ENCODE assay signal across 28 mouse cellular contexts in genomic region chr7:73308981-73309380, GRCm38 (mm10).
DNase-seq lines count a peak whose midpoint lies in the region; ATAC-seq lines count a peak whose summit lies in the region.
"Had no signal": no experiment of that assay in that cellular context is flagged by ENCODE, and none has a peak within 500 bp of the region (broad histone marks: within the 10 kb centered on the region; RNA-seq: fewer than 3 reads in every experiment).

No protein-coding gene starts in this region.

- H3K4me2 ChIP-seq in midbrain, embryonic 14.5 days (ENCODE audit: low read length): no peak overlapping the region
- H3K4me2 ChIP-seq in neural tube, embryonic 11.5 days (ENCODE audit: low read depth): no peak overlapping the region
- H3K4me2 ChIP-seq: embryonic facial prominence, embryonic 12.5 days; embryonic facial prominence, embryonic 15.5 days; forebrain, embryonic 12.5 days; forebrain, embryonic 15.5 days; heart, embryonic 13.5 days; hindbrain, embryonic 14.5 days had no signal

- peaks cover 26% of the 10 kb centered on the region for H3K27me3 ChIP-seq in heart, embryonic 10.5 days (ENCODE audit: insufficient read depth, poor library complexity, severe bottlenecking)
- H3K27me3 ChIP-seq in midbrain, embryonic 10.5 days (ENCODE audit: low read depth, poor library complexity, severe bottlenecking): no peaks in the 10 kb centered on the region
- H3K27me3 ChIP-seq in midbrain, embryonic 14.5 days (ENCODE audit: control insufficient read depth, insufficient read depth, low read length): no peaks in the 10 kb centered on the region
- no peaks in the 10 kb centered on the region for H3K27me3 ChIP-seq in neural tube, embryonic 11.5 days (ENCODE audit: control insufficient read depth, insufficient read depth, low read length)
- H3K27me3 ChIP-seq: embryonic facial prominence, embryonic 12.5 days; forebrain, embryonic 12.5 days; forebrain, embryonic 15.5 days; Patski had no signal

- ATAC-seq in midbrain, embryonic 14.5 days (ENCODE audit: low FRiP score, low TSS enrichment): no peak
- ATAC-seq in neural tube, embryonic 11.5 days (ENCODE audit: insufficient read depth, low FRiP score, low TSS enrichment): no peak
- ATAC-seq: forebrain, embryonic 15.5 days; hindbrain, postnatal 0 days; inflammation-experienced regulatory T-cells, adult 6 months; intestine, embryonic 16.5 days; Patski had no signal

- H3K4me1 ChIP-seq in heart, embryonic 10.5 days: peaks cover 13% of the 10 kb centered on the region; the same call in 1 of the 2 replicates
- H3K4me1 ChIP-seq in midbrain, embryonic 10.5 days: peaks cover 58% of the 10 kb centered on the region
- peaks cover 42% of the 10 kb centered on the region for H3K4me1 ChIP-seq in midbrain, embryonic 14.5 days (ENCODE audit: control insufficient read depth, insufficient read depth, low read length)
- peaks cover 29% of the 10 kb centered on the region for H3K4me1 ChIP-seq in neural tube, embryonic 11.5 days (ENCODE audit: control insufficient read depth, insufficient read depth, low read length)

- H3K27ac ChIP-seq in heart, embryonic 10.5 days: no peak overlapping the region
- H3K27ac ChIP-seq in midbrain, embryonic 10.5 days (replicated peaks): peak overlapping the region; percentile 84
- no peak overlapping the region for H3K27ac ChIP-seq in midbrain, embryonic 14.5 days (replicated peaks; ENCODE audit: low read depth, low read length)
- H3K27ac ChIP-seq in neural tube, embryonic 11.5 days (ENCODE audit: low read depth, low read length): no peak overlapping the region
- H3K27ac ChIP-seq: embryonic facial prominence, embryonic 12.5 days; embryonic facial prominence, embryonic 15.5 days; forebrain, embryonic 12.5 days; forebrain, embryonic 15.5 days; heart, embryonic 13.5 days; hindbrain, embryonic 14.5 days; hindbrain, postnatal 0 days had no signal

- no peaks in the 10 kb centered on the region for H3K36me3 ChIP-seq in heart, embryonic 10.5 days
- no peaks in the 10 kb centered on the region for H3K36me3 ChIP-seq in midbrain, embryonic 10.5 days
- H3K36me3 ChIP-seq in midbrain, embryonic 14.5 days (ENCODE audit: control insufficient read depth, insufficient read depth, low read length): no peaks in the 10 kb centered on the region
- no peaks in the 10 kb centered on the region for H3K36me3 ChIP-seq in neural tube, embryonic 11.5 days (ENCODE audit: control insufficient read depth, insufficient read depth, low read length)
- H3K36me3 ChIP-seq: embryonic facial prominence, embryonic 12.5 days; embryonic facial prominence, embryonic 15.5 days; forebrain, embryonic 12.5 days; forebrain, embryonic 15.5 days; G1E; heart, embryonic 13.5 days had no signal

- H3K4me3 ChIP-seq in heart, embryonic 10.5 days: no peak overlapping the region
- 0 out of 2 replicates have a peak overlapping the region, but pooled peaks have one; percentile 5 for H3K4me3 ChIP-seq in midbrain, embryonic 10.5 days
- H3K4me3 ChIP-seq in midbrain, embryonic 14.5 days (replicated peaks; ENCODE audit: low read depth, low read length): no peak overlapping the region
- no peak overlapping the region for H3K4me3 ChIP-seq in neural tube, embryonic 11.5 days (ENCODE audit: low read depth, low read length)
- H3K4me3 ChIP-seq: embryonic facial prominence, embryonic 12.5 days; embryonic facial prominence, embryonic 15.5 days; forebrain, embryonic 12.5 days; forebrain, embryonic 15.5 days; heart, embryonic 13.5 days had no signal

- peak; percentile 26 for DNase-seq in embryo, embryonic 11 days
- no peak for DNase-seq in embryo, embryonic 10.5 days (ENCODE audit: low spot score)
- peak; percentile 56 for DNase-seq in heart, embryonic 10.5 days (ENCODE audit: low spot score)
- no peak for DNase-seq in heart, postnatal 14 days
- no peak for DNase-seq in midbrain, embryonic 10.5 days (ENCODE audit: low spot score)
- no peak for DNase-seq in midbrain, embryonic 14.5 days
- peak; percentile 19 for DNase-seq in neural tube, embryonic 11.5 days (ENCODE audit: low spot score)
- DNase-seq: adrenal gland, postnatal 10 days; adrenal gland, postnatal 36 days; B cell, adult 2 months; cerebellum, adult 18-20 months; cerebellum, adult 9-10 months; cerebellum, postnatal 14 days; gastrocnemius, postnatal 14 days; heart, adult 18-20 months; heart, postnatal 36 days; kidney, adult 18-20 months had no signal

- H3K9me3 ChIP-seq in heart, embryonic 10.5 days: no peaks in the 10 kb centered on the region
- no peaks in the 10 kb centered on the region; the same call in 1 of the 2 replicates for H3K9me3 ChIP-seq in midbrain, embryonic 10.5 days (replicated peaks)
- no peaks in the 10 kb centered on the region for H3K9me3 ChIP-seq in midbrain, embryonic 14.5 days (ENCODE audit: control insufficient read depth, low read length)
- no peaks in the 10 kb centered on the region for H3K9me3 ChIP-seq in neural tube, embryonic 11.5 days (ENCODE audit: control insufficient read depth, low read length)
- H3K9me3 ChIP-seq: embryonic facial prominence, embryonic 12.5 days; embryonic facial prominence, embryonic 15.5 days; forebrain, embryonic 15.5 days; heart, embryonic 13.5 days had no signal

- no peak overlapping the region for H3K9ac ChIP-seq in midbrain, embryonic 14.5 days (replicated peaks; ENCODE audit: low read length)
- H3K9ac ChIP-seq in neural tube, embryonic 11.5 days (ENCODE audit: low read length): no peak overlapping the region
- H3K9ac ChIP-seq: embryonic facial prominence, embryonic 12.5 days; embryonic facial prominence, embryonic 15.5 days; forebrain, embryonic 12.5 days; forebrain, embryonic 15.5 days; heart, embryonic 13.5 days; hindbrain, embryonic 14.5 days had no signal

- WGBS in heart, embryonic 10.5 days: 71% methylated on average over 7 of the region's 7 CpGs
- WGBS in midbrain, embryonic 10.5 days: 86% methylated on average over 7 of the region's 7 CpGs
- 90% methylated on average over 7 of the region's 7 CpGs for WGBS in midbrain, embryonic 14.5 days
- WGBS in neural tube, embryonic 11.5 days: 58% methylated on average over 7 of the region's 7 CpGs

- intact Hi-C loops in heart, postnatal 14 days (cut with DNase I): no loop called here

Comparison
In these comparisons a context has a peak if more than half of its experiments do, and no peak if none do; other contexts are left out.
1. DNase-seq: peak in embryo, embryonic 11 days (single experiment), heart, embryonic 10.5 days (single experiment) and neural tube, embryonic 11.5 days (single experiment); none in embryo, embryonic 10.5 days (single experiment), heart, postnatal 14 days (0 of 2), midbrain, embryonic 10.5 days (single experiment) and midbrain, embryonic 14.5 days (single experiment).